Comparison of ENCODE assay signal across 8 mouse cellular contexts in the genomic region with DNA sequence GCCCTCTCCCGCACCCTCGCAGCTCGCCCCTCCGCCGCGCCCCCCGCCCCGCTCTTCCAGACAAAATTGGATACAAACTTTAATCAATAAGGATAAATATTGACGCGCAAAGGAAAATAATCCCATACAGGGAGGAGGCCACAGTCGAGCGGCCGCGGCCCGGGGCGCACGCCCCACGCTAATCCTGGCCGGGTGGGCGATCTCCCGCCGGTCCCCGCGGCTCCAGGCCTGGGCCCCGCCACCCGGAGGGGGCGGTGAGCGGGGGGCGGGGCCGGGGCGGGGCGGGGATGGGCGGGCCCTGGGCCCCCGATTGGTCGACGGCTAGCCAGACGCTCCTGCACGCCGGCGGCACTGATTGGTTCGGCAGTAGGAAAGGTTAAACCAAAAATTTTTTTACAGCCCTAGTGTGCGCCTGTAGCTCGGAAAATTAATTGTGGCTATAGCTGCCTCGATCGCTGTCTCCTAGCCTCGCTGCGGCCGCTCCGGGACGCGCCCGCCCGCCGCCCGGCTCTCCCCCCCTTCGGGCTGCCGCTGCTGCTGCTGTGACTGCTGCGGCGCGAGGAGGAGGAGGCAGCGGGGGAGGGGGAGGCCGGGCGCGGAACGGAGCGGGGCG. TPM values are rescaled to one million over a fixed set of nuclear protein-coding genes. Genes with fewer than 3 reads are reported as not detected.
DNase-seq lines count a peak whose midpoint lies in the region; ATAC-seq and TF ChIP-seq lines count a peak whose summit lies in the region.

No protein-coding gene starts in this region.

- intact Hi-C loops in left cerebral cortex, postnatal 4 days (cut with DNase I): loop anchor here (5.0 kb wide), 1 partner anchor 809 kb away; no protein-coding TSS in a partner anchor

- peak overlapping the region; percentile 40 for H3K4me3 ChIP-seq in embryonic facial prominence, embryonic 15.5 days (replicated peaks)
- peak overlapping the region; percentile 27 for H3K4me3 ChIP-seq in liver, postnatal 0 days (ENCODE audit: low read depth, low read length)
- H3K4me3 ChIP-seq in stomach, embryonic 16.5 days (replicated peaks; ENCODE audit: low read length): peak overlapping the region; percentile 35

- H3K27ac ChIP-seq in embryonic facial prominence, embryonic 15.5 days (replicated peaks): no peak overlapping the region
- no peak overlapping the region for H3K27ac ChIP-seq in liver, postnatal 0 days (ENCODE audit: low read depth)
- H3K27ac ChIP-seq in stomach, embryonic 16.5 days (ENCODE audit: low read length): no peak overlapping the region

- peak; percentile 90 for ATAC-seq in embryonic facial prominence, embryonic 15.5 days (ENCODE audit: insufficient number of reproducible peaks, low FRiP score, low TSS enrichment, low read depth)
- peak; percentile 31 for ATAC-seq in liver, postnatal 0 days
- peak; percentile 74 for ATAC-seq in stomach, embryonic 16.5 days (ENCODE audit: insufficient read depth, low FRiP score)

- no peak for TF ChIP-seq EP300 in liver, postnatal 0 days (IDR thresholded peaks at IDR 0.05; ENCODE audit: low read depth)

- peaks cover 83% of the 10 kb centered on the region for H3K27me3 ChIP-seq in embryonic facial prominence, embryonic 15.5 days
- H3K27me3 ChIP-seq in liver, postnatal 0 days (ENCODE audit: insufficient read depth, low read length): peaks cover 84% of the 10 kb centered on the region
- H3K27me3 ChIP-seq in stomach, embryonic 16.5 days (ENCODE audit: control insufficient read depth, insufficient read depth, low read length): peaks cover 76% of the 10 kb centered on the region

- no peaks in the 10 kb centered on the region for H3K36me3 ChIP-seq in embryonic facial prominence, embryonic 15.5 days
- H3K36me3 ChIP-seq in liver, postnatal 0 days (replicated peaks; ENCODE audit: insufficient read depth, low read length): no peaks in the 10 kb centered on the region
- H3K36me3 ChIP-seq in stomach, embryonic 16.5 days (ENCODE audit: control insufficient read depth, insufficient read depth, low read length): no peaks in the 10 kb centered on the region

- H3K4me1 ChIP-seq in embryonic facial prominence, embryonic 15.5 days: peaks cover 20% of the 10 kb centered on the region
- H3K4me1 ChIP-seq in liver, postnatal 0 days (ENCODE audit: insufficient read depth): peaks cover 6% of the 10 kb centered on the region; the same call in 1 of the 2 replicates
- 0 out of 2 replicates have a peak, but pooled peaks cover 11% of the 10 kb centered on the region for H3K4me1 ChIP-seq in stomach, embryonic 16.5 days (ENCODE audit: control insufficient read depth, insufficient read depth, low read length)

- DNase-seq in left cerebral cortex, adult 11 months (ENCODE audit: low spot score): peak; percentile 86
- no peak for DNase-seq in left cerebral cortex, postnatal 4 days
- DNase-seq in layer of hippocampus, adult 18-20 months (ENCODE audit: low spot score in 2 of 2): peak; percentile 90 to 94
- no peak for DNase-seq in liver, postnatal 0 days
- DNase-seq in adipocyte (ENCODE audit: low spot score): no peak
- no peak for DNase-seq in ovary, postnatal 10 days (ENCODE audit: low spot score)

- no peak overlapping the region for H3K9ac ChIP-seq in embryonic facial prominence, embryonic 15.5 days
- no peak overlapping the region for H3K9ac ChIP-seq in liver, postnatal 0 days (replicated peaks)
- H3K9ac ChIP-seq in stomach, embryonic 16.5 days (ENCODE audit: low read length): no peak overlapping the region

- WGBS in embryonic facial prominence, embryonic 15.5 days: 0% methylated on average over 55 of the region's 67 CpGs
- WGBS in liver, postnatal 0 days (ENCODE audit: insufficient replicate concordance): 5% methylated on average over 40 of the region's 67 CpGs
- 0% methylated on average over 47 of the region's 67 CpGs for WGBS in stomach, embryonic 16.5 days

- TF ChIP-seq CTCF in liver, postnatal 0 days (IDR thresholded peaks at IDR 0.05; ENCODE audit: low read depth): no peak

- no peaks in the 10 kb centered on the region for H3K9me3 ChIP-seq in embryonic facial prominence, embryonic 15.5 days (replicated peaks)
- H3K9me3 ChIP-seq in liver, postnatal 0 days (ENCODE audit: low read length): no peaks in the 10 kb centered on the region
- H3K9me3 ChIP-seq in stomach, embryonic 16.5 days (replicated peaks; ENCODE audit: control insufficient read depth, low read length): no peaks in the 10 kb centered on the region

- H3K4me2 ChIP-seq in embryonic facial prominence, embryonic 15.5 days (replicated peaks): peak overlapping the region; percentile 49
- H3K4me2 ChIP-seq in liver, postnatal 0 days (ENCODE audit: low read depth, low read length): peak overlapping the region; percentile 49
- peak overlapping the region; percentile 44 for H3K4me2 ChIP-seq in stomach, embryonic 16.5 days (ENCODE audit: low read depth, low read length)

RNA-seq across cellular contexts. Expression of a gene that starts 1.2 kb away (rescaled TPM):
- 100 to 1,000 TPM; 247 to 249 TPM for total RNA-seq in left cerebral cortex, postnatal 4 days (2021)
- 0.71 and 0.89 TPM in 2 replicates for polyA plus RNA-seq in embryonic facial prominence, embryonic 15.5 days (2015; fragmentation: Nextera tagmentation; extraction: Ambion mirVana)
- 100 to 1,000 TPM; 147 to 152 TPM for total RNA-seq in layer of hippocampus, adult 18-20 months (2021)
- not detected in 2 replicates for polyA plus RNA-seq in liver, postnatal 0 days (2015; fragmentation: Nextera tagmentation; extraction: Ambion mirVana)
- 0.10 TPM in 1 of 2 replicates, not detected in the other for polyA plus RNA-seq in stomach, embryonic 16.5 days (2015; fragmentation: Nextera tagmentation; extraction: Ambion mirVana)

RNA-seq across cellular contexts. Expression of a gene that starts 1.3 kb away (rescaled TPM):
- total RNA-seq in left cerebral cortex, postnatal 4 days (2021): 10 to 100 TPM; 21.5 to 23.5 TPM
- polyA plus RNA-seq in embryonic facial prominence, embryonic 15.5 days (2015; fragmentation: Nextera tagmentation; extraction: Ambion mirVana): 0.05 TPM in 1 of 2 replicates, not detected in the other
- total RNA-seq in layer of hippocampus, adult 18-20 months (2021): 1 to 10 TPM; 8.6 to 8.9 TPM
- polyA plus RNA-seq in liver, postnatal 0 days (2015; fragmentation: Nextera tagmentation; extraction: Ambion mirVana): not detected in 2 replicates
- not detected in 2 replicates for polyA plus RNA-seq in stomach, embryonic 16.5 days (2015; fragmentation: Nextera tagmentation; extraction: Ambion mirVana)

Comparison
In these comparisons a context has a peak if more than half of its experiments do, and no peak if none do; other contexts are left out.
1. DNase-seq: peak in left cerebral cortex, adult 11 months (single experiment) and layer of hippocampus, adult 18-20 months (2 of 2); none in left cerebral cortex, postnatal 4 days (single experiment), liver, postnatal 0 days (single experiment), adipocyte (single experiment) and ovary, postnatal 10 days (single experiment).
2. ATAC-seq: peak in every context shown above with its lines; median percentile 90 in embryonic facial prominence, embryonic 15.5 days; 74 in stomach, embryonic 16.5 days; 31 in liver, postnatal 0 days.
3. Peak in every context shown above with its lines, with median percentiles within 50 percentile points of each other: H3K4me2 ChIP-seq and H3K4me3 ChIP-seq.